Mouse (Mus musculus): ENCODE measurements around the gene Mrpl33. TPM values are rescaled to one million over a fixed set of nuclear protein-coding genes. Genes with fewer than 3 reads are reported as not detected.
A peak's percentile ranks its signal among the peaks of the same experiment; 100 is the strongest.

Gene Mrpl33
- polyA plus RNA-seq, 1 experiment from 2014 or later, result 165 TPM

GRCm38 (mm10) chr5:31673431-31673830 is 76.7 kb downstream of the Mrpl33 start:
- H3K9ac ChIP-seq (replicated peaks), result no peak overlapping the region
- H3K27ac ChIP-seq (ENCODE audit: low read depth), result no peak overlapping the region
- WGBS (ENCODE audit: insufficient replicate concordance), result 65% methylated on average over 2 of the region's 2 CpGs
- no peaks in the 10 kb centered on the region for H3K9me3 ChIP-seq (ENCODE audit: low read length)
- H3K4me1 ChIP-seq (ENCODE audit: insufficient read depth), result no peaks in the 10 kb centered on the region
- H3K4me2 ChIP-seq (ENCODE audit: low read depth, low read length), result no peak overlapping the region
- ATAC-seq (no peak), DNase-seq (no peak)
- H3K36me3 ChIP-seq (replicated peaks; ENCODE audit: insufficient read depth, low read length), result no peaks in the 10 kb centered on the region
- H3K4me3 ChIP-seq (ENCODE audit: low read depth, low read length), result no peak overlapping the region
- TF ChIP-seq CTCF (IDR thresholded peaks at IDR 0.05; ENCODE audit: low read depth) (no peak), EP300 (IDR thresholded peaks at IDR 0.05; ENCODE audit: low read depth) (no peak)
- no peaks in the 10 kb centered on the region for H3K27me3 ChIP-seq (ENCODE audit: insufficient read depth, low read length)

- Histone ChIP-seq H3K4me1 (ENCODE audit: insufficient read depth) (no peaks in the 10 kb centered on the region), H3K4me2 (ENCODE audit: low read depth, low read length) (no peak overlapping the region), H3K9ac (replicated peaks) (no peak overlapping the region), H3K9me3 (ENCODE audit: low read length) (peaks cover 6% of the 10 kb centered on the region; the same call in 1 of the 2 replicates), H3K36me3 (replicated peaks; ENCODE audit: insufficient read depth, low read length) (no peaks in the 10 kb centered on the region), H3K4me3 (ENCODE audit: low read depth, low read length) (no peak overlapping the region), H3K27ac (ENCODE audit: low read depth) (no peak overlapping the region), H3K27me3 (ENCODE audit: insufficient read depth, low read length) (no peaks in the 10 kb centered on the region)
- ATAC-seq, result peak; percentile 50; the same call in 1 of the 2 replicates
- no peak for DNase-seq
- TF ChIP-seq EP300 (IDR thresholded peaks at IDR 0.05; ENCODE audit: low read depth) (no peak), CTCF (IDR thresholded peaks at IDR 0.05; ENCODE audit: low read depth) (no peak)
- WGBS (ENCODE audit: insufficient replicate concordance), result 75% methylated on average over 1 of the region's 1 CpGs
Measured at GRCm38 (mm10) chr5:31678000-31678399, 81.3 kb downstream of the Mrpl33 start.

- Histone ChIP-seq H3K4me1 (ENCODE audit: insufficient read depth) (no peaks in the 10 kb centered on the region), H3K36me3 (replicated peaks; ENCODE audit: insufficient read depth, low read length) (no peaks in the 10 kb centered on the region), H3K9me3 (ENCODE audit: low read length) (peaks cover 6% of the 10 kb centered on the region; the same call in 1 of the 2 replicates), H3K27ac (ENCODE audit: low read depth) (no peak overlapping the region), H3K9ac (replicated peaks) (no peak overlapping the region), H3K27me3 (ENCODE audit: insufficient read depth, low read length) (no peaks in the 10 kb centered on the region), H3K4me3 (ENCODE audit: low read depth, low read length) (no peak overlapping the region), H3K4me2 (ENCODE audit: low read depth, low read length) (no peak overlapping the region)
- ATAC-seq, result no peak
- WGBS (ENCODE audit: insufficient replicate concordance), result 61% methylated on average over 4 of the region's 4 CpGs
- TF ChIP-seq CTCF (IDR thresholded peaks at IDR 0.05; ENCODE audit: low read depth), result no peak
- TF ChIP-seq EP300 (IDR thresholded peaks at IDR 0.05; ENCODE audit: low read depth), result no peak
- DNase-seq, result no peak
Measured at GRCm38 (mm10) chr5:31680183-31680582, 83.4 kb downstream of the Mrpl33 start.

- Histone ChIP-seq H3K9me3 (ENCODE audit: low read length) (peaks cover 6% of the 10 kb centered on the region; the same call in 1 of the 2 replicates), H3K4me2 (ENCODE audit: low read depth, low read length) (no peak overlapping the region), H3K4me3 (ENCODE audit: low read depth, low read length) (no peak overlapping the region), H3K27me3 (ENCODE audit: insufficient read depth, low read length) (no peaks in the 10 kb centered on the region), H3K27ac (ENCODE audit: low read depth) (no peak overlapping the region), H3K9ac (replicated peaks) (no peak overlapping the region), H3K4me1 (ENCODE audit: insufficient read depth) (peaks cover 6% of the 10 kb centered on the region; the same call in 1 of the 2 replicates), H3K36me3 (replicated peaks; ENCODE audit: insufficient read depth, low read length) (no peaks in the 10 kb centered on the region)
- 89% methylated on average over 1 of the region's 1 CpGs for WGBS (ENCODE audit: insufficient replicate concordance)
- ATAC-seq, result no peak
- no peak for DNase-seq
- no peak for TF ChIP-seq EP300 (IDR thresholded peaks at IDR 0.05; ENCODE audit: low read depth)
- TF ChIP-seq CTCF (IDR thresholded peaks at IDR 0.05; ENCODE audit: low read depth), result no peak
Measured at GRCm38 (mm10) chr5:31682305-31682704, 85.6 kb downstream of the Mrpl33 start.

GRCm38 (mm10) chr5:31686040-31686439 is 89.3 kb downstream of the Mrpl33 start:
- DNase-seq, result peak; percentile 56
- no peaks in the 10 kb centered on the region for H3K27me3 ChIP-seq (ENCODE audit: insufficient read depth, low read length)
- H3K4me3 ChIP-seq (ENCODE audit: low read depth, low read length), result peak overlapping the region; percentile 5; the same call in 1 of the 2 replicates
- peak; percentile 93 for ATAC-seq
- H3K36me3 ChIP-seq (replicated peaks; ENCODE audit: insufficient read depth, low read length), result no peaks in the 10 kb centered on the region
- H3K4me2 ChIP-seq (ENCODE audit: low read depth, low read length), result peak overlapping the region; percentile 53
- TF ChIP-seq EP300 (IDR thresholded peaks at IDR 0.05; ENCODE audit: low read depth) (peak; percentile 75), CTCF (IDR thresholded peaks at IDR 0.05; ENCODE audit: low read depth) (no peak)
- no peaks in the 10 kb centered on the region for H3K9me3 ChIP-seq (ENCODE audit: low read length)
- peaks cover 6% of the 10 kb centered on the region; the same call in 1 of the 2 replicates for H3K4me1 ChIP-seq (ENCODE audit: insufficient read depth)
- 41% methylated on average over 2 of the region's 2 CpGs for WGBS (ENCODE audit: insufficient replicate concordance)
- H3K9ac ChIP-seq (replicated peaks), result peak overlapping the region; percentile 39; the same call in 1 of the 2 replicates
- no peak overlapping the region for H3K27ac ChIP-seq (ENCODE audit: low read depth)

GRCm38 (mm10) chr5:31687972-31688371 is 91.2 kb downstream of the Mrpl33 start:
- Histone ChIP-seq H3K9ac (replicated peaks) (no peak overlapping the region), H3K27me3 (ENCODE audit: insufficient read depth, low read length) (no peaks in the 10 kb centered on the region)

More at GRCm38 (mm10) chr5:31687972-31688371, 91.2 kb downstream of the Mrpl33 start:
- H3K4me3 ChIP-seq (ENCODE audit: low read depth, low read length), result no peak overlapping the region
- WGBS (ENCODE audit: insufficient replicate concordance), result 58% methylated on average over 3 of the region's 3 CpGs
- H3K27ac ChIP-seq (ENCODE audit: low read depth), result peak overlapping the region; percentile 0; the same call in 1 of the 2 replicates
- no peaks in the 10 kb centered on the region for H3K9me3 ChIP-seq (ENCODE audit: low read length)
- H3K36me3 ChIP-seq (replicated peaks; ENCODE audit: insufficient read depth, low read length), result no peaks in the 10 kb centered on the region
- DNase-seq (no peak), ATAC-seq (no peak)
- peaks cover 6% of the 10 kb centered on the region; the same call in 1 of the 2 replicates for H3K4me1 ChIP-seq (ENCODE audit: insufficient read depth)
- TF ChIP-seq CTCF (IDR thresholded peaks at IDR 0.05; ENCODE audit: low read depth) (no peak), EP300 (IDR thresholded peaks at IDR 0.05; ENCODE audit: low read depth) (peak; percentile 84)
- no peak overlapping the region for H3K4me2 ChIP-seq (ENCODE audit: low read depth, low read length)

Measured in liver, postnatal 0 days (tissue).